26 mouse cellular contexts compared by ENCODE assay signal in the genomic region with DNA sequence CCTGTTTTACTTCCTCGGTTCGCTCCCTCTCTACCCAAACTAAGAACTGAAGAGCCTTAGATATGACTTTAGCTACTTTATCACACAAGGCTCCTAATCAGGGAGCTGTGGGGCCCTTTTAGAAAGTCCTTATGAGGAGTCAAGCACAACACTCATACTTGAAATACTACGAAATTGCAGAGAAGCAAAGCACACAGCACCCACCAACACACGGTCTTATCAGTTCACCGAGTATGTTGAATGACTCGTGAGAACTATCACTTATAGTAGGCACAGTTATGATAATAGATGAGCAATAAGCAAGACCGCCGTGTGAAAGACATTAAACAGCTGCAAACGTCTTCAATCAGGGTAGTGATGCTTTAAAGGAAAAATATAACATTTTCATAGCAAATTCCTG. TPM values are rescaled to one million over a fixed set of nuclear protein-coding genes. Genes with fewer than 3 reads are reported as not detected.
A peak's percentile ranks its signal among the peaks of the same experiment; 100 is the strongest.
DNase-seq lines count a peak whose midpoint lies in the region; ATAC-seq and TF ChIP-seq lines count a peak whose summit lies in the region.
"Had no signal": no experiment of that assay in that cellular context is flagged by ENCODE, and none has a peak within 500 bp of the region (broad histone marks: within the 10 kb centered on the region; RNA-seq: fewer than 3 reads in every experiment).

No protein-coding gene starts in this region.

- H3K27me3 ChIP-seq in MEL (ENCODE audit: control insufficient read depth in 1 of 2, insufficient read depth in 2 of 2, low read length in 2 of 2): no peaks in the 10 kb centered on the region
- no peaks in the 10 kb centered on the region for H3K27me3 ChIP-seq in liver, embryonic 13.5 days
- no peaks in the 10 kb centered on the region for H3K27me3 ChIP-seq in liver, embryonic 16.5 days (ENCODE audit: control insufficient read depth, insufficient read depth, low read depth, low read length)
- H3K27me3 ChIP-seq: forebrain, embryonic 13.5 days; heart, embryonic 13.5 days had no signal

- TF ChIP-seq CTCF in MEL (IDR thresholded peaks at IDR 0.05 in 2 of 3, conservative IDR thresholded peaks at IDR 0.05 in 1 of 3; ENCODE audit: control insufficient read depth in 1 of 3, insufficient read depth in 1 of 3, low read depth in 2 of 3, low read length in 3 of 3, poor library complexity in 1 of 3, severe bottlenecking in 1 of 3): no peak

- peak; percentile 19 for ATAC-seq in liver, embryonic 13.5 days (ENCODE audit: low read depth)
- no peak for ATAC-seq in liver, embryonic 16.5 days (ENCODE audit: low read depth)
- ATAC-seq: forebrain, embryonic 13.5 days; forebrain, postnatal 0 days; hindbrain, postnatal 0 days; inflammation-experienced regulatory T-cells, adult 6 months; Patski had no signal

- H3K9ac ChIP-seq in MEL (ENCODE audit: control insufficient read depth, low read depth, low read length, poor library complexity, severe bottlenecking): no peak overlapping the region; the same call in 1 of the 2 replicates
- H3K9ac ChIP-seq in liver, embryonic 13.5 days: no peak overlapping the region
- H3K9ac ChIP-seq in liver, embryonic 16.5 days (ENCODE audit: low read depth, low read length): no peak overlapping the region
- H3K9ac ChIP-seq: forebrain, embryonic 13.5 days; forebrain, postnatal 0 days; heart, embryonic 13.5 days; hindbrain, embryonic 14.5 days had no signal

- peak overlapping the region in 1 of 2 experiments; percentile 28; a peak in 2 of 4 replicates for H3K4me3 ChIP-seq in MEL (ENCODE audit: control insufficient read depth in 1 of 2, insufficient read depth in 1 of 2, low read depth in 2 of 2, low read length in 2 of 2)
- no peak overlapping the region for H3K4me3 ChIP-seq in liver, embryonic 13.5 days (replicated peaks)
- H3K4me3 ChIP-seq in liver, embryonic 16.5 days (ENCODE audit: low read depth, low read length): no peak overlapping the region
- H3K4me3 ChIP-seq: forebrain, embryonic 10.5 days; forebrain, embryonic 13.5 days; gastrocnemius, adult 2 months; heart, embryonic 10.5 days; heart, embryonic 13.5 days had no signal

- peak overlapping the region; percentile 10; the same call in 1 of the 2 replicates for H3K4me2 ChIP-seq in liver, embryonic 13.5 days
- H3K4me2 ChIP-seq in liver, embryonic 16.5 days (ENCODE audit: low read depth, low read length): 0 out of 2 replicates have a peak overlapping the region, but pooled peaks have one; percentile 9
- H3K4me2 ChIP-seq: forebrain, embryonic 13.5 days; heart, embryonic 13.5 days; hindbrain, embryonic 14.5 days had no signal

- DNase-seq in heart, adult 11 months: peak; percentile 7
- DNase-seq in heart, adult 8-10 months (ENCODE audit: low spot score): no peak
- DNase-seq in MEL (ENCODE audit: low read depth, low spot score): peak; percentile 58
- no peak for DNase-seq in liver, embryonic 13.5 days
- no peak for DNase-seq in adrenal gland, postnatal 14 days
- no peak for DNase-seq in adipocyte (ENCODE audit: low spot score)
- DNase-seq: adrenal gland, adult 8-10 months; adrenal gland, postnatal 36 days; cerebellum, adult 11-12 months; cerebellum, adult 9-10 months; cerebellum, postnatal 14 days; forebrain, postnatal 0 days; gastrocnemius, adult 2 months; gastrocnemius, postnatal 14 days; heart, adult 18-20 months; heart, postnatal 14 days; heart, postnatal 4 days had no signal

- peaks cover 5 to 6% of the 10 kb centered on the region in 2 experiments; a peak in 3 of 4 replicates for H3K4me1 ChIP-seq in MEL (ENCODE audit: control insufficient read depth in 1 of 2, insufficient read depth in 2 of 2, low read length in 2 of 2)
- peaks cover 24% of the 10 kb centered on the region for H3K4me1 ChIP-seq in liver, embryonic 13.5 days (replicated peaks)
- peaks cover 4% of the 10 kb centered on the region for H3K4me1 ChIP-seq in liver, embryonic 16.5 days (ENCODE audit: control insufficient read depth, low read depth, low read length)

- WGBS in liver, embryonic 13.5 days (ENCODE audit: insufficient replicate concordance): 24% methylated on average over 9 of the region's 9 CpGs
- WGBS in liver, embryonic 16.5 days (ENCODE audit: insufficient replicate concordance): 27% methylated on average over 9 of the region's 9 CpGs

- TF ChIP-seq POLR2A in MEL (IDR thresholded peaks at IDR 0.05; ENCODE audit: control insufficient read depth in 1 of 2, insufficient read depth in 1 of 2, low read depth in 1 of 2, low read length in 2 of 2, poor library complexity in 1 of 2): no peak

- TF ChIP-seq RAD21 in MEL (IDR thresholded peaks at IDR 0.05; ENCODE audit: low read depth, low read length): no peak

- peaks cover 4% of the 10 kb centered on the region for H3K79me2 ChIP-seq in MEL (ENCODE audit: control insufficient read depth, insufficient read depth, low read length, poor library complexity)

- peaks cover 0 to 3% of the 10 kb centered on the region in 2 experiments; a peak in 1 of 4 replicates for H3K36me3 ChIP-seq in MEL (ENCODE audit: control insufficient read depth in 1 of 2, insufficient read depth in 2 of 2, low read length in 2 of 2)
- no peaks in the 10 kb centered on the region for H3K36me3 ChIP-seq in liver, embryonic 13.5 days
- H3K36me3 ChIP-seq in liver, embryonic 16.5 days (ENCODE audit: control insufficient read depth, insufficient read depth): no peaks in the 10 kb centered on the region
- H3K36me3 ChIP-seq: forebrain, embryonic 10.5 days; heart, embryonic 10.5 days; heart, embryonic 13.5 days had no signal

- no peak; a peak in 1 of 4 replicates for TF ChIP-seq EP300 in MEL (IDR thresholded peaks at IDR 0.05; ENCODE audit: low read depth in 1 of 2, low read length in 2 of 2)

- no peaks in the 10 kb centered on the region for H3K9me3 ChIP-seq in MEL (replicated peaks; ENCODE audit: insufficient read depth, low read length)
- H3K9me3 ChIP-seq in liver, embryonic 13.5 days (replicated peaks): no peaks in the 10 kb centered on the region
- H3K9me3 ChIP-seq in liver, embryonic 16.5 days (replicated peaks; ENCODE audit: control insufficient read depth, low read length): no peaks in the 10 kb centered on the region
- H3K9me3 ChIP-seq: forebrain, embryonic 10.5 days; forebrain, embryonic 13.5 days; heart, embryonic 10.5 days; heart, embryonic 13.5 days had no signal

- 0 out of 2 replicates have a peak overlapping the region, but pooled peaks have one; percentile 1 for H3K27ac ChIP-seq in MEL (ENCODE audit: control insufficient read depth, low read depth, low read length)
- H3K27ac ChIP-seq in liver, embryonic 13.5 days: no peak overlapping the region
- H3K27ac ChIP-seq in liver, embryonic 16.5 days (ENCODE audit: low read length): 0 out of 2 replicates have a peak overlapping the region, but pooled peaks have one; percentile 33
- H3K27ac ChIP-seq: forebrain, embryonic 10.5 days; forebrain, embryonic 13.5 days; gastrocnemius, adult 2 months; heart, embryonic 10.5 days; heart, embryonic 13.5 days; hindbrain, embryonic 14.5 days; hindbrain, postnatal 0 days had no signal

TF ChIP-seq in MEL, 35 proteins besides CTCF, POLR2A, EP300 and RAD21 (continues in another document):
- no peak for TF ChIP-seq CHD2 (IDR thresholded peaks at IDR 0.05; ENCODE audit: low read length)
- no peak for TF ChIP-seq UBTF (IDR thresholded peaks at IDR 0.05; ENCODE audit: borderline replicate concordance, insufficient read depth, low read depth, low read length)
- TF ChIP-seq ETS1 (IDR thresholded peaks at IDR 0.05; ENCODE audit: low read depth, low read length): peak; percentile 41; the same call in 1 of the 2 replicates
- no peak for TF ChIP-seq JUND (IDR thresholded peaks at IDR 0.05; ENCODE audit: low read depth, low read length)
- no peak for TF ChIP-seq MXI1 (IDR thresholded peaks at IDR 0.05; ENCODE audit: low read depth, low read length)
- TF ChIP-seq TAL1 (IDR thresholded peaks at IDR 0.05; ENCODE audit: low read length): no peak
- TF ChIP-seq GABPA (IDR thresholded peaks at IDR 0.05; ENCODE audit: low read depth, low read length): no peak
- TF ChIP-seq ZNF384 (IDR thresholded peaks at IDR 0.05; ENCODE audit: low read depth, low read length): no peak
- TF ChIP-seq MAFK (IDR thresholded peaks at IDR 0.05; ENCODE audit: borderline replicate concordance, low read depth, low read length): no peak
- TF ChIP-seq KAT2A (conservative IDR thresholded peaks at IDR 0.05; ENCODE audit: low read depth, low read length): no peak
- TF ChIP-seq RCOR1 (IDR thresholded peaks at IDR 0.05; ENCODE audit: low read depth, low read length): no peak
- TF ChIP-seq BHLHE40 (IDR thresholded peaks at IDR 0.05; ENCODE audit: borderline replicate concordance, low read depth, low read length): peak; percentile 82
- TF ChIP-seq ZKSCAN1 (IDR thresholded peaks at IDR 0.05; ENCODE audit: low read depth, low read length): no peak
- no peak for TF ChIP-seq POLR2AphosphoS5 (IDR thresholded peaks at IDR 0.05; ENCODE audit: borderline replicate concordance, low read depth, low read length)
- no peak for TF ChIP-seq USF2 (IDR thresholded peaks at IDR 0.05; ENCODE audit: borderline replicate concordance in 1 of 2, insufficient read depth in 1 of 2, low read depth in 1 of 2, low read length in 2 of 2)
- no peak for TF ChIP-seq SMC3 (IDR thresholded peaks at IDR 0.05; ENCODE audit: low read depth, low read length)
- no peak for TF ChIP-seq E2F4 (IDR thresholded peaks at IDR 0.05; ENCODE audit: borderline replicate concordance, low read depth, low read length)
- peak; percentile 52 for TF ChIP-seq SIN3A (IDR thresholded peaks at IDR 0.05; ENCODE audit: low read length)
- no peak for TF ChIP-seq ZC3H11A (IDR thresholded peaks at IDR 0.05; ENCODE audit: low read depth, low read length)
- no peak for TF ChIP-seq NELFE (IDR thresholded peaks at IDR 0.05; ENCODE audit: low read depth, low read length)

RNA-seq across cellular contexts. Expression of gene Mettl13, which starts 4.6 kb away (rescaled TPM):
- total RNA-seq in heart, adult 8-10 months (2022): 1 to 10 TPM; 4.5 to 6.7 (median 5.6) TPM
- total RNA-seq in MEL (2012; rRNA removed): 23.7 and 29.1 TPM in 2 replicates
- polyA plus RNA-seq in MEL (2012; ENCODE audit: insufficient read depth in 1 of 2, insufficient read length in 2 of 2, low read depth in 1 of 2, low replicate concordance in 2 of 2, missing spikeins in 1 of 2): 10 to 100 TPM in 1 of 2 experiments, not detected in 1; 60.1 TPM
- polyA plus RNA-seq in liver, embryonic 13.5 days (2015; fragmentation: Nextera tagmentation; extraction: Ambion mirVana): 15.1 and 17.3 TPM in 2 replicates
- polyA plus RNA-seq in liver, embryonic 16.5 days (2015; fragmentation: Nextera tagmentation; extraction: Ambion mirVana): 7.3 and 8.0 TPM in 2 replicates
- total RNA-seq in adrenal gland, postnatal 14 days (2021): 16.8 and 17.3 TPM in 2 replicates

RNA-seq across cellular contexts. Expression of gene Vamp4, which starts 17.4 kb away (rescaled TPM):
- 10 to 100 TPM; 20.9 to 25.3 (median 24.1) TPM for total RNA-seq in heart, adult 8-10 months (2022)
- total RNA-seq in MEL (2012; rRNA removed): 9.6 and 11.8 TPM in 2 replicates
- polyA plus RNA-seq in MEL (2012; ENCODE audit: insufficient read depth in 1 of 2, insufficient read length in 2 of 2, low read depth in 1 of 2, low replicate concordance in 2 of 2, missing spikeins in 1 of 2): 10 to 100 TPM in 1 of 2 experiments, not detected in 1; 17.1 TPM
- 15.5 and 20.4 TPM in 2 replicates for polyA plus RNA-seq in liver, embryonic 13.5 days (2015; fragmentation: Nextera tagmentation; extraction: Ambion mirVana)
- polyA plus RNA-seq in liver, embryonic 16.5 days (2015; fragmentation: Nextera tagmentation; extraction: Ambion mirVana): 12.7 and 16.2 TPM in 2 replicates
- 30.9 and 36.7 TPM in 2 replicates for total RNA-seq in adrenal gland, postnatal 14 days (2021)

Comparison
In these comparisons a context has a peak if more than half of its experiments do, and no peak if none do; other contexts are left out.
1. DNase-seq: peak in heart, adult 11 months (single experiment) and MEL (single experiment); none in heart, adult 8-10 months (single experiment), liver, embryonic 13.5 days (single experiment), adrenal gland, postnatal 14 days (single experiment) and adipocyte (single experiment).